Mouse (Mus musculus): ENCODE data around the gene Snrnp70.

Gene Snrnp70

DNA sequence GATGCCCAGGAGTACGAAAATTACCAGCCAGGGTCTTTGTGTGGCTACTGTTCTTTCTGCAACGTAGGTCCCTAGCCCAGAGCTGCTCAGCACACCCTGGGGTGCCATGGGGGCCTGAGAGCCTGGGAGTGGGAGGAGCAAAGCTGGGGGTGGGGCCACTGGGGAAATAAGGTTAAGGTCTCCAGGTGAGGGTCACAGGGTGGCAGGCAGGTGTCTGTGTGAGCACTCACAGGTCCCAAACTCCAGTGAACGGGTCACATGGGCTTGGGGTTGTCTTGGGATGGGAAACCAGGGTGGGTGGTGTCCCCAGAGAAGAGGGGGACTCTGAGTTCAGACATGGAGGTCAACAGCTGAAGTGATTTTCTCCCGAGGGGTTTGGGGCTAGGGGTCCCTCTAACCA lies 58.1 kb downstream of the Snrnp70 start:
- DNase-seq (ENCODE audit: low spot score in 2 of 2), result no peak

- no peak for DNase-seq (ENCODE audit: low spot score in 2 of 2)
Measured at GRCm38 (mm10) chr7:45336319-45336718, 59.2 kb downstream of the Snrnp70 start.

- DNase-seq (ENCODE audit: low spot score in 2 of 2), result no peak
Measured at GRCm38 (mm10) chr7:45335056-45335455, 60.5 kb downstream of the Snrnp70 start, which contains the start of gene Hrc. TSS of gene Hrc (plus strand) at chr7:45335290.

DNA sequence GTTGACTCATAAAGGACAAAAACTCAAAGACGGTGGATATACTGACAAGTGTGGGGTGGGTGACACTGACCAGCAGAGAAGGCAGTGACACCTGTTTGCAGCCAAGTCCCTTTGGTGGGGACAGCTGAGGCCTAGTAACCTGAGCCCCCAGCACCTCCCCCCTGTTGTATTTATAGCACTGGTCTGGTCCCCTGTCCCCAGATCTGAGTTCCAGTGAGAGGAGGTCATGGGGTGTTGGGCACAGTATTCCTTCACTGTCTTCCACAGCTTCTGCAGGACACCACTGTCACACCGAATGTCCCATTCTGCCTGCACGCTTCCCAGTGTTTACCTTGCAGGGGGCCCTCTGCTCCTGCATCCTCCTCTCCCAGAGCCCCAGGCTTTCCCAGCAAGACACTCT lies 60.9 kb downstream of the Snrnp70 start:
- no peak for DNase-seq (ENCODE audit: low spot score in 2 of 2)

DNA sequence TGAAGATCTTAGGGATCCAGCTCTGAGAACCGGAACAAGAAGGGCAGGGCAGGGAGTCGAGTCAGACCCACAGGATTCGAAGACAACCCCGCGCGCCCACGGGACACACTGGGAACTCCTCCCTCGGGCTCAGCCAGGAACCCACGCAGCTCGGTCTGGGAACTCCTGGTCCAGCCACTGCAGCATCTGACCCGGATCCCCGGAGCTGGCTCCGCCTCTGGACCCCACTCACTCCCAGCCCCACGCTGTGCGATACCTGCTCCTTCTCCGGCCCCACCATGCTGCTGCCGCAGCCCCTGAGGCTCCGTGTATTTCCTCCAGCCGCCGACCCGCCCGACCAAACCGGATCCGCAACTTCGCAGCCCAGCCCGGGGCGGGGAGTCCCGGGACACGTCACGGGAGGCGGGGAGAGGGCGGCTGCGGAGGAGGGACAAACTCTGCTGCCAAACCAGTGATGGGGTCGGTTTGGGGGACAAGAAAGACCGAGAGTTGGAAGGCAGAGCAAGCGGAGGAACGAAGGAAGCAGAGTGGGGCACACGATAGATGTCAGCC lies 62.0 kb downstream of the Snrnp70 start, which contains the start of gene Trpm4:
TSS of gene Trpm4 (minus strand) at position 350 of the 552 bp plus-strand sequence.
- DNase-seq (ENCODE audit: low spot score in 2 of 2), result peak; percentile 63 to 72

DNA sequence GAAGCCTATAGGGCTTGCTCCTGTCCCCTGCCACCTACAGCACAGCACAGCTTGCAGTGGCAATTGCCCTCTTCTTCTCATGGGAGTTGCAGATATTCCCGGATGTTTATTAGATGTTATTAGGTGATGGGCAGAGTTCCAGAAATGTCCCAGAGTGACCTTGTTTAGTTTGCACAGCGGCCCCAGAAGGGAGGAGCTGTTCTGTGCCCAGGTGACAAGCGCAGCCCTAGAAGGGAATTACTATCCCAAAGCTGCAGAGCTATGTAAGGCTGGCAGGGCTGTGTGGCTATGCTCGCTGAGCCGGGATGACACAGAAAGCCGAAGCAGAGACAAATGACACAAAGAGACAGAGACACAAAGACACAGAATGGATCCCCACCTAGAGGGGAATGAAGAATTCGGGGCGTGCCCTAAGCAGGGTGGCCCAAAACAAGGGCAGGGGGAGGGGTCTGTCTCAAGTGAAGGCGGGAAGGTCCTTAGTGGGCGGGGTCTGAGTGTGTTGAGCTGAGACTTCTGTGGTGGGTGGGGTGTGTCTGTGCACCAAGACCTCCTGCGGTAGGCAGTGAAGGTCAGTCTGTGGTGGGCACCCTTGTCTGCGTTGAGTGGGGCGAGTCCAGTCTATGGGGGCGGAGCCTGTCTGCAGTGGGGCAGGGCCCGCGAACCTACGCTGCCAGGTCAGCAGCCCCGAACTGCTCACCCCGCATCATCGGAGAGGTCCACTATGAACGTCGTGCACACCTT lies 62.7 kb downstream of the Snrnp70 start:
- DNase-seq (ENCODE audit: low spot score in 2 of 2), result peak in 1 of 2 experiments; percentile 28

DNA sequence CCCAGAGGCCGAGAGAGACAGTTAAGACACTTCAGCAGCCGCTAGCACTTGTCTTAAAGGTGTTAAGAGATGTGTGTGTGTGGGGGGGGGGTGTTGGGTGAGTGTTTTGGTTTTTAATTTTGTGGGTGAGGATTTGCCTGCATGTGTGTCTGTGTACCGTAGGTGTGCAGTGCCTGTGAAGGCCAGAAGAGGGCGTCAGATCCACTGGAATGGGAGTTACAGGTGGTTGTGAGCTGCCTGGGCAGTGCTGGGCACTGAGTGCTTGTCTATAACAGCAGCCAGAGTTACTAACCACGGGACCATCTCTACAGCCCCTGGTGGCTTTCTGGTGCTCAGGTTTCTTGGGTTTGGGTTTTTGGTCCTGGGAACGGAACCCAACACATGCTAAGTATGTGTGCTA lies 64.0 kb downstream of the Snrnp70 start:
- DNase-seq (ENCODE audit: low spot score in 2 of 2), result no peak

GRCm38 (mm10) chr7:45328841-45329475 lies 66.6 kb downstream of the Snrnp70 start:
- DNase-seq (ENCODE audit: low spot score in 2 of 2), result no peak

All from cerebellum, postnatal 4 days (tissue).